1 mouse cellular context compared by ENCODE assay signal in genomic region chr2:122368081-122368971, GRCm38 (mm10).
TF ChIP-seq lines count a peak whose summit lies in the region.

No protein-coding gene starts in this region.

TF ChIP-seq in ES-E14, 5 proteins besides CTCF, POLR2A, EP300 and RAD21 (continued from another document):
- TF ChIP-seq HCFC1 (IDR thresholded peaks at IDR 0.05; ENCODE audit: borderline replicate concordance, insufficient read depth, low read length) (no peak), MAFK (IDR thresholded peaks at IDR 0.05; ENCODE audit: insufficient read depth, low read depth, low read length) (no peak), CHD2 (IDR thresholded peaks at IDR 0.05; ENCODE audit: low read depth, low read length) (no peak)
